Mouse (Mus musculus) C2C12 (cell line): ENCODE results near the gene Mum1. TPM values are rescaled to one million over a fixed set of nuclear protein-coding genes. Genes with fewer than 3 reads are reported as not detected.

Experiments
- H3K27me3 ChIP-seq: one replicate; pipeline ENCODE4 v1.6.1; 2011; ENCODE audit not compliant: control insufficient read depth, insufficient read depth, insufficient read length
- H3K36me3 ChIP-seq: one replicate; pipeline ENCODE4 v1.6.1; 2011; ENCODE audit not compliant: control insufficient read depth, insufficient read depth
- H3K4me3 ChIP-seq: one replicate; pipeline ENCODE4 v1.5.1; 2011; ENCODE audit warnings: mild to moderate bottlenecking, control low read depth; ENCODE audit not compliant: poor library complexity, insufficient read depth, severe bottlenecking
- H3K79me2 ChIP-seq: one replicate; pipeline ENCODE4 v1.6.1; 2011; ENCODE audit not compliant: control insufficient read depth, insufficient read depth
- H3K79me3 ChIP-seq: one replicate; pipeline ENCODE4 v1.6.1; 2011; ENCODE audit warnings: low read depth, control low read depth
- H3ac ChIP-seq: one replicate; pipeline ENCODE3; 2011; ENCODE audit warnings: low read depth; ENCODE audit not compliant: control insufficient read depth, insufficient read length
- CEBPB ChIP-seq: IDR thresholded peaks from one replicate; pipeline ENCODE4 v1.6.1; 2011; ENCODE audit warnings: low read depth, mild to moderate bottlenecking, control low read depth, moderate library complexity
- CTCF ChIP-seq: IDR thresholded peaks from one replicate; pipeline ENCODE4 v1.5.1; 2011; ENCODE audit not compliant: control insufficient read depth, insufficient read depth, insufficient read length
- FOSL1 ChIP-seq: IDR thresholded peaks from one replicate; pipeline ENCODE4 v1.8.0; 2011; ENCODE audit warnings: mild to moderate bottlenecking, low read length; ENCODE audit not compliant: poor library complexity, insufficient read depth, severe bottlenecking
- MAX ChIP-seq: IDR thresholded peaks from one replicate; pipeline ENCODE4 v1.6.1; 2011; ENCODE audit warnings: mild to moderate bottlenecking, control low read depth
- MYOD1 ChIP-seq: IDR thresholded peaks from one replicate; pipeline ENCODE4 v1.6.1; 2011; ENCODE audit warnings: low read depth; ENCODE audit not compliant: control insufficient read depth, insufficient read length
- MYOG ChIP-seq: IDR thresholded peaks from one replicate; pipeline ENCODE4 v1.6.1; 2011; ENCODE audit not compliant: control insufficient read depth, insufficient read length; ENCODE audit errors: extremely low read depth
- USF1 ChIP-seq: IDR thresholded peaks from one replicate; pipeline ENCODE4 v1.6.1; 2011; ENCODE audit warnings: low read depth, mild to moderate bottlenecking, control low read depth, moderate library complexity
- polyA plus RNA-seq: library from polyadenylated mRNA; unstranded; fragments of >200 nt; fragmentation: generic; extraction: Trizol; gene quantifications from one replicate; pipeline ENCODE4 v1.2.1, GENCODE M21; 2012; ENCODE audit warnings: missing spikeins

Mum1 gene
- polyA plus RNA-seq, 1 experiment = 57.7 TPM

- no peak overlapping the region for H3ac ChIP-seq
- H3K36me3 ChIP-seq = peaks cover 39% of the 10 kb centered on the region
- no peak for TF ChIP-seq MAX
- TF ChIP-seq USF1 = no peak
- TF ChIP-seq MYOG = no peak
- no peak for TF ChIP-seq CEBPB
- no peak for TF ChIP-seq MYOD1
- no peak for TF ChIP-seq FOSL1
- no peak for TF ChIP-seq CTCF
- peaks cover 43% of the 10 kb centered on the region for H3K79me2 ChIP-seq
- H3K79me3 ChIP-seq = peaks cover 32% of the 10 kb centered on the region
- H3K27me3 ChIP-seq = no peaks in the 10 kb centered on the region
- H3K4me3 ChIP-seq = no peak overlapping the region
Measured at GRCm38 (mm10) chr10:80250573-80250972, 24.3 kb downstream of the Mum1 start.

- H3K27me3 ChIP-seq = no peaks in the 10 kb centered on the region
- TF ChIP-seq MYOD1 = no peak
- no peak for TF ChIP-seq CEBPB
- no peak for TF ChIP-seq MYOG
- H3ac ChIP-seq = no peak overlapping the region
- peaks cover 53% of the 10 kb centered on the region for H3K36me3 ChIP-seq
- peaks cover 32% of the 10 kb centered on the region for H3K79me3 ChIP-seq
- H3K4me3 ChIP-seq = no peak overlapping the region
- peaks cover 43% of the 10 kb centered on the region for H3K79me2 ChIP-seq
Measured at GRCm38 (mm10) chr10:80252011-80252410, 25.8 kb downstream of the Mum1 start.

GRCm38 (mm10) chr10:80252493-80253274, 26.4 kb downstream of the Mum1 start:
- peaks cover 32% of the 10 kb centered on the region for H3K79me3 ChIP-seq
- no peak overlapping the region for H3ac ChIP-seq
- H3K27me3 ChIP-seq = no peaks in the 10 kb centered on the region
- H3K4me3 ChIP-seq = no peak overlapping the region
- H3K36me3 ChIP-seq = peaks cover 56% of the 10 kb centered on the region
- peaks cover 43% of the 10 kb centered on the region for H3K79me2 ChIP-seq
- TF ChIP-seq FOSL1 = no peak

DNA sequence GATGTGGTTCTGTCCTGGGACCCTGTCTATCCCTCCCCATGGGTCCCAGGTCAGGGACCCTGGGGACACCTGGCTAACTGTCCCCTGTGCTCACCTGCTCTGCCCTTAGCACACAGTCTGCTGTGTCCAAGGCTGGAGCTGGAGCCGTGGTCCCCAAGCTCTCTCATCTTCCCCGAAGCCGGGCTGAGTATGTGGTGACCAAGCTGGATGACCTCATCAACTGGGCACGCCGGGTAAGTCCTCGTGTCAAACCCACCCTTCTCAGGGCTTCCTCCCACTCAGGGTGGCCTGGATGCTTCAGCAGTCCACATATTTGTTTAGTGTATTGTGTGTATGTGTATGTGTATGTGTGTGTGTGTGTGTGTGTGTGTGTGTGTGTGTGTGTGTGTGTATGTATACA, 27.3 kb downstream of the Mum1 start:
- H3K27me3 ChIP-seq = no peaks in the 10 kb centered on the region
- H3ac ChIP-seq = no peak overlapping the region
- H3K36me3 ChIP-seq = peaks cover 64% of the 10 kb centered on the region
- TF ChIP-seq CEBPB = no peak
- no peak for TF ChIP-seq CTCF
- TF ChIP-seq FOSL1 = no peak
- no peak for TF ChIP-seq MAX
- TF ChIP-seq MYOD1 = no peak
- no peak for TF ChIP-seq USF1
- no peak for TF ChIP-seq MYOG
- peaks cover 32% of the 10 kb centered on the region for H3K79me3 ChIP-seq
- H3K4me3 ChIP-seq = no peak overlapping the region
- peaks cover 43% of the 10 kb centered on the region for H3K79me2 ChIP-seq

DNA sequence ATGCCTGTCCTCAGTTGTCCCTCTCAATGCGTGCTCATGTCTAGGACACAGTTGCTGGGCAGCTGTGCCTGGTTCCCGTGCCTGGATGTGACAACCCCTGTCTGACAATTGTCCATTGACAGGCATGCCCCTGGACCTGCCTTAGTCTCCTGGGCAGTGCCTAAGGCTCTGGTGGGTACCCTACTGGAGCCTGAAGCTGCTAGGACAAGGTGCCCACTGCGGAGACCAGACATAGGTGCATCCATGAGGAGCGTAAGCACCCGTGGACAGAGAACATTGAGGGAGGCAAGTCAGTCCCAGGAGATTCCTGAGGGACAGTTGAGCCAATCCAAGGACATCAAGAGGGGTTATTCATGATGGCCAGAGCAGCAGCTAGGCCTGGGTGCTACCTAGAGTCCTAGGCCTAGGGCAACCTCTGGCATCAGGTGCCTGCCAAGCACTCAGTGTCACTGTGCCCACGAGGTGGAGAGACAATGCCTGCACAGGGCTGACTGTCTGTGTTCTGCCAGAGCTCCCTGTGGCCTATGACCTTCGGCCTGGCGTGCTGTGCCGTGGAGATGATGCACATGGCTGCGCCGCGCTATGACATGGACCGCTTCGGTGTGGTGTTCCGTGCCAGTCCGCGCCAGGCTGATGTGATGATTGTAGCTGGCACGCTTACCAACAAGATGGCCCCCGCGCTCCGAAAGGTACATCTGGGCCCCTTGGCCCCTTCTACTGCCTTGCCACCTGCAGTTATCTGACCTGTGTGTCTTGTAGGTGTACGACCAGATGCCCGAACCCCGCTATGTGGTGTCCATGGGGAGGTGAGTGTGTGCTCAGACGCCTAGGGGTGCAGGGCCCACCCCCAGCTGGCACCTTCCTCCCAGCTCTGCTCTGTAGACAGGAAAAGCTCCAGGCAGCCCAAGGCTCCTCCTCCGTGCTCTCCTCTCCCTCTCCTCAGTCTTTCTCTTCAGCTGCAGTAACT, 28.4 kb downstream of the Mum1 start:
- H3K4me3 ChIP-seq = no peak overlapping the region
- H3K79me3 ChIP-seq = peaks cover 30% of the 10 kb centered on the region
- peaks cover 43% of the 10 kb centered on the region for H3K79me2 ChIP-seq
- H3ac ChIP-seq = no peak overlapping the region
- TF ChIP-seq FOSL1 = no peak
- no peak for TF ChIP-seq CEBPB
- no peak for TF ChIP-seq MYOG
- no peak for TF ChIP-seq MAX
- TF ChIP-seq MYOD1 = no peak
- H3K27me3 ChIP-seq = no peaks in the 10 kb centered on the region
- peaks cover 72% of the 10 kb centered on the region for H3K36me3 ChIP-seq
